Mouse (Mus musculus) spleen, postnatal 10 days (tissue): ENCODE measurements at regions not wholly inside any gene's neighbourhood (a gene's known extent, or its start where the extent isn't known, plus 50 kb on each side); places are given as distances from the start of the nearest gene placed in this dataset.

ENCODE experiments used
- DNase-seq, 2 experiments: peaks; one replicate each; pipeline ENCODE4 v3.0.0; 2021 to 2022; ENCODE audit warnings: low spot score in 2 of 2

DNA sequence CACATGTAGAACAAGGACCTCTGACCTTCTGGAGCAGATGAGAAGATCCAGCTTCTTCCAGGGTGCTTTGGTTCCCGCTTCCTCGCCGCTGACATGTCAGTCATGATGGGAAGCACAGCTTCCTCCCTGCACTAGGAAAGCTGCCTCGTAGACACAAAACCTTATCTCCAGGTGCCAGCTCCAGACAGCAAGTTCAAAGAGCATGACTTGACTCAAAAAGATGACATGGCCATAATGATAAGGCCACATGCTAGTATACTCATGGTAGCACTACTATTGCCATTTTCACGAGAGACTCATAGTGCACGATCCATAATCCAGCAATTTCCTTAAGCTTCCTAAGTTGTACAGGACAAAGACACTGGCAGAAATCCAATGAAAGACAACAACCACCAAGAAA lies 272.1 kb downstream of the Gm9195 start:
- DNase-seq = no peak

GRCm38 (mm10) chr14:72200307-72200706 lies 291.3 kb downstream of the Gm9195 start:
- no peak for DNase-seq

DNA sequence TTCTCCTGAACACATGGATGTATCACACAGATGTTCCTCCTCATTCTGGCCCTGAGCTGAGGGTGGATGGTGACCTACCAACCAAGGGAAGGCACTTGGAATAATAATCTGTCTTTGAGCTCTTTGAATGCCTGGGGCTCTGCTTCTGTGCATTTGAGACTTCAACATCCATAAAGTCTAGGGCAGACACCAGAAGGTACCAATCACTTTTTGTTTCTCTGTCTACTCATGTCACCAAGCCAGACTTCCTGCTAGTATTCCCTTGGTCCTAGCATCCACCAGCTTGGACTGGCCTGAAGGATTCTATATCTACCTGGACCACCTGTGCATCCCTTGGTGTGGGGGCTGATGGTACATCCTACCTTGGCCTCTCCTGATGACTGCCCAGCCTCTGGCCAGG lies 291.7 kb downstream of the Gm9195 start:
- DNase-seq = no peak

DNA sequence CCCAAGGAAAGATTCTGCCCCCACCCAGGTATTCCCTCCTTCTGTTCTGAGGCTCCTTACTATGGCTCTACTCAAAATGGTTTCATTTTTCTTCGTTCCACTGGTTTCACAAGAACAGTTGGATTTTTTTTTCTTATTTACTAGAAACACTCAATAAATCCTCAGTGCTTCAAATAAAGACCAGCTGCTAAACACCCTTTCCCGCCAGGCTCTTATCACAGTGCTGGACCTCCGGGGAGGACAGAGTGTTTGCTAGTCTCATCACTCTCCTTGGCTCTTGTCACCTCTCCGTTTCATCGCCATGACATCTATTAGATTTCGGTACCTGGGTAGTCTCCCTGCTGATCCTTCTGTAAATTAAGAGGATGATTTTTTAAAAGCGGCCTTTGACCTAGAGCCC lies 293.7 kb downstream of the Gm9195 start:
- no peak for DNase-seq

DNA sequence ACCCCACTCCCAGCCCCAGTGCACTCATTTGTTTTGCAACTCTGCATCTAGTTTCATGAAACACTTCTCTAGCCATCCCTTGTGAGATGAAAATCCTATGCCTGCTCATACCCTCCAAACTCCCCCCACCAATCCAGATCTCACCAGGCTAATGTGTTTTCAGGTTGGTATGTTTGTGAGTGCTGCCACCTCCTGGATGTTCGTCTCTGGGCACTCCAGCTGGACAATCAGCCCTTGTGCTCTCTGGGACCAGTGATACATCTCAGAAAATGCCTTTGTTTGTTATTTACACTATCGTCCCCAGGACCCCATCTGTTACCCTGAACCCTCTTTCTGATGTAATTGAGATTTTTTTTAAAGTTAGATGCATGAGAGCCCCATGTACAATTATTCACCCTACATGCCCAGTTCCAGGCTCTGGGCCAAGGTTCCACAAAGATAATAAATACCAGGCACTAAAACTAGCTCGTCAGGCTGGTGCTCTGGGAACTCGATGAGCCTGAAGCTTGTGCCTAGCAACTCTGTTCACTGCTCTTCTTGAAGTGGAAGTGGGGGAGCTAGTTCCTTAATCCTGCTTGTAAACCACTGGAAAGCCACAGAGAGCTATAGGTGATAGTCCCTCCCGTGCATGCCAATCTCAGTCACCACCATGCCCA lies 304.2 kb downstream of the Gm9195 start:
- DNase-seq = no peak

DNA sequence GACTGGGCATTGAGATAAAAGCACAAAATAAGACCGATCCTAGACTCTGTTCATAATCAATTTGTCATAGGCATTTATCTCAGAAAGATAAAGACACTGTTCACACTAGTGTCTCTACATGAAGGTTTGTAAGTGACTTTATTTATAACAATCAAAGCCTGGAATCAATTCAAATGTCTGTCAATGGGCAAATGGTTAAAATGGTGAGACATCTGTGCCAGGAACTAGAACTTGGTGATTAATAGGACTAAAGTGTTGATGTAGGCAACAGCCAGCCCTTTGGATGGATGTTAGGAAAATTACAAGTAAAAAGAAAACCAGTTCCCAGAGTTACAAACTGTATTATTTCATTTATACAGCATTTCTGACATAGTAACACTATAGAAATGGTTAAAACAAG lies 315.9 kb downstream of the Gm9195 start:
- no peak for DNase-seq

DNA sequence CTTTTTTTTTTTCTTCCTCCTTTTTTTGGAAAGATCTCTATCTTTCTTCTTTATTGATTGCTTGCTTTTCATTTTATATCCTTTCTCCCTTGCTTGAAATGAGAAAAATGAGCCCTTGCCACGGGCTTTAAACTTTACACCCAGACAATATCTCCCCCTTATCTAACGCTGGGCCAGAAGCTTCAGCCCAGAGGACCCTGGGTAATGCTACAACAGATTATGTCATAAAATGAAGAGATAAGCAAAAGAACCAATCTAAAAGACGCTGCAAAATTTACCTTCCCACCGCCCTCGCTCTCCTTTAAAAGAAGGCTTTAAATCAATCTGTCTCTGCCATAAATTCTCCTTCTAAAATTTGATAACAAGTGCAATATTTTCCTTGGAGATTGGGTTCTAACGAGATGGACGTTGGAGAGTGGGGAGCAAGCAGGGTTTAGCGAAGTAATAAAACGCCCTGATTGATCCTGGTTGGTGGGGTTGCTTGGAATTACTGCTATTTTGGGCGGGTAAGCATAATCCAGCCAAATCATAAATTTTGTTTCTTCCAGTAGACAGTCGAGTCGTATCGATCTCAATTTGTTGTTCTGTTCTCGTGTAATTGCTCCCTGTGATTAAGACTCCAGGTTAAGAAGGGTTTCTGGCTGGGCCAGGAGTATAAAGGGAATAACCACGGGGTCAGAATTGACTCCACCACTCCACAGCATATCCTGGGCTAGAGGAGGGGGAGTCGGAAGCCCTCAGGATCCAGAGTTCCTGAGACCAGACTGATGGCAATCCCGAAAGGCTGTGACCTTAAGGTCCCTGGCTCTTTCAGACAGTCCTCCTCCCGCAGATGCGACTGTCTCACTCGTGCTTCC lies 318.9 kb downstream of the Gm9195 start:
- no peak for DNase-seq

- no peak for DNase-seq
Measured at GRCm38 (mm10) chr14:72171777-72172176, 319.9 kb downstream of the Gm9195 start.

- DNase-seq = no peak
Measured at GRCm38 (mm10) chr14:72158537-72159323, 332.9 kb downstream of the Gm9195 start.

DNA sequence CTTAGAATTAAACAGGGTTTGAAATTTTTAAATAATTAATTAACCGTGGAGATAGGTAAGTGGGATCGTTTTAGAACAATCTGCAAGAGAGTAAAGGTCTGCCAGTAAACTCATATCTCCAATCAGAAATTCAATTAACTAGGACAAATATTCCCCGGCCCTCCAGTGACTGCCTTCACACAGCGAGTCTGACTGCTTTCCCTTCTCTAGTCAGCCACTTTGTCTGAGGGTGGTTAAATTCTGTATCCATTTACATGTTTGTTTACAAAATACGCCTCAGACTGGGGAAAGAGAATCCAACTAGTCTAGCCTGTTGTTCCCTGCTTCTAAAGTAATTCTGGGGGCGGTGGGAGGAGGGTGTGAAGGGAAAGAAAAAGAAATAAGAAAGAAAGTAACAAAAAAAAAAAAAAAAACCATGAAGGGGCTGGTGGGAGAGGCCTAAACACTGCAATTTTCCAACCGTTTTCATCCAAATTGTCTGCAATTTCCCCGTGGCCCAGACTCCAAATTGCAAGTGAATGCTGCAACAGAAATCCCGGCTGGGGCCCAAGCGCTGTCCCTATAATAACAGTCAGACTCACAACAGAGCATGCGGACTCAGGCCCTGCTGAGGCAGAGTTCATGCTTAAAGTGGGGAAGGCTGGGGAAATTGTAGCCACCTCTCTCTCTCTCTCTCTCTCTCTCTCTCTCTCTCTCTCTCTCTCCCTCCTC lies 336.3 kb downstream of the Gm9195 start:
- no peak for DNase-seq

GRCm38 (mm10) chr14:72151676-72152075 lies 340.0 kb downstream of the Gm9195 start:
- DNase-seq = no peak

DNA sequence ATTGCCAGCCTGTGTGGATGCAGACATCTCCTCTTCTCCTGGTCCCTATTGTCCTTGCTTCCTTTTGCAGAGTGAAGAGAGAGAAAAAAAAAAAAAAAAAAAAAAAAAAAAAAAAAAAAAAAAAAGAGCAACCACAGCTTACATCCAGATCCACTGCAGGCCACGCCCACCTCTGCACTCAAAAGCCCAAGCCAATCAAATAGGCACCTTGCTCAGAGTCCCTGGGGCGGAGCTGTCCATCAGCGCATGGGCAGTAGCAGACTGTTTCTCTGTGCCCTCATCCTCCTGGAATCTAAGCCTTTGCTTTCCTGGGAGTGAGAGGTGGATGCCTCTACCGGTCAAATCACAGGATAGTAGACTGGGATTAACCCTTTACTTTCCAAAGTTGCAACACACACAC lies 342.2 kb downstream of the Gm9195 start:
- DNase-seq = no peak

GRCm38 (mm10) chr14:72148886-72149285 lies 342.8 kb downstream of the Gm9195 start:
- DNase-seq = no peak

DNA sequence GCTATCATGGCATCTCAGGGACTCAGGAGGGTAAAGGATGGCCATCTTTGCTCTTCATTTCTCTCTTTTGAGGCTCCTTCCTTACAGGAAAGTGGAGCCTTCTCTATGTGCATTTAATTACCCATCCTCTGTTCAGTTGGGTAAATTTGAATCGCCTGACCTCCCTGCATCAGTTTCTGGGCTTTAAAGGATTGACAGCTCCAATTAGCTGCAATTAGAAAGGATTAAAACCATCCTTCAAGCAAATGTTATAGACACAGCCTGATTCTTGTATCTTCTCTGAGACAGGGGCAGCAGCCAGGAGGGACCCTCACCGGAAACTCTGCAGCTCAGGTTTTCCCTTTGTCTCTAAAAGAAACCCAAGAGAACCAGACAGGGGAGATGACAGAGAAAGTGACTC lies 345.3 kb downstream of the Gm9195 start:
- DNase-seq = no peak

- DNase-seq = no peak
Measured at GRCm38 (mm10) chr14:72142883-72143487, 348.7 kb downstream of the Gm9195 start.

- DNase-seq = no peak
Measured at GRCm38 (mm10) chr14:72141136-72141535, 350.5 kb downstream of the Gm9195 start.

DNA sequence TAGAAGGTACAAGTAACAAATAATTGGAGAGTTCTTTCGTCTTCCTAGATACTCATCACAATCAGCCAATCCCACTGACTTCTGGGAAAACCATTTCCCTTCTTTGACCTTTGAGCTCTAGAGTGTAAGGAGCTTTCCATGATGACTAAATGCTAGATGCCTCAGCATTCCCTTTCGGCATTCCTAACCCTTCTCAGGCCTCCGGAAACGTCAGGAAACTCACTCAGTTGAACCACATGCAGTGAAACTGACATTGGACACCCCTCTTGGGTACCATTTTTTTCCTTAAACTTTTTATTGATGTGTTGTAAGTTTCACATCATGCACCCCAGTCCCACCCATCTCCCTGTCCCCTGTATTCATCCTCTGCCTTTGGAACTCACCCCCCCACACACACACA lies 361.5 kb downstream of the Gm9195 start:
- no peak for DNase-seq

DNA sequence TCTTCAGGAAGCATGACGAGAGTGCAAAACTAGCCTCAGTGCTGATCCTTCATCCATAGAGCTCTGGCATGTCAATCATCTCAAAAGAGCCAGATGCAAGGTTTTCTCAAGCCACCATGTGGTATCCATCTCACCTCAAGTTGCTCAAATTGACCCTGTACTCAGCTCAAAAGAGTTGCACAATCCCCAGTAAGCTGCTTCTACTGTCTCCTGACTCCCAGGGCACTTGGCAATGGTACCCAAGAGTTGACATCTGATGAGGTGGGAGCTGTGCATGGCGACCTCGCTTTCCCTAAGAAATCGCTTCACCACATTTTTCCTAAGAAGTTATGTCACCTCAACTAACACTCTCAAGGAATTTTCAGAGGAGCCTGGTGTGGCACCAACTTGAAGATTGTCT lies 369.9 kb downstream of the Gm9195 start:
- no peak for DNase-seq

DNA sequence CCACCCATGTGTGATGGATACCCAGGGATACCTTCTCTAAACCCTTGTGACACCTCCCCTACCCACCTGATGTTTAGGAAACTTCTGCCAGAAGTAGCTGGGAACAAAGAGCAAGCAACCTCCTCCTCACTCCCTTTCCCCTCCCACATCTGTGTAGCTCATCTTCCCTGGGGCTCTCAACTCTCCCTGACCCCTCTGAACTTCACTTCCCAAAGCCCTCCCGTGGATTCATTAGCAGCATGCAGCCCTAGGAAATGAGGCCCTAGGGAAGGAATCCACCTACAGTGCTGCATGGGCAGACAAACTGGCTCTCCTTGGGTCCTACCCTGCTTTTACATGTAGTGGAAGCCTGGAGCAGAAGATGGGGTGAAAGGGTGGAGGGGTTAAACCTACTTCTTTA lies 370.6 kb downstream of the Gm9195 start:
- DNase-seq = no peak

DNA sequence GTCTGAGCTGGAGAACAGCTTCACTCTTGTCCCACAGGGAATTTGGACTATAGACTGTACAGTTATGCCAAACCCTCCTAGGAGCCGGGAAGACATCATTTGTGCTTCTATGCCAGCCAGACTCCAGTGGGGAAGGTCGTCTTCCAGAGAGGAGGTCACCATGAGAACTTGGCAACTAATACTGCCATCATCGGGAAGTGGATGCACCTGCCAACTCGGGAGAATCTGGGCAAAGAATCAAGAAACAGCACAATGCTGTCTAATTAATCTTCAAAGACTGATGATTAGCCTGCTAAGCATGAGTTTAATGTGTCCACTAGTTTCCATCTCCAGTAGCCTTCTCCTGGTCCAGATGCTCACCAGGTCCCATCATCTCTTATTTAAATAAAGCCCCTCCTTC lies 374.8 kb downstream of the Gm9195 start:
- no peak for DNase-seq

GRCm38 (mm10) chr14:72113377-72113993 lies 378.2 kb downstream of the Gm9195 start:
- DNase-seq = no peak
